Mouse (Mus musculus) G1E (cell line): ENCODE data around the gene Bri3.

ENCODE experiments used
- CTCF ChIP-seq: IDR thresholded peaks from 2 replicates; pipeline ENCODE4 v1.5.1; 2012; ENCODE audit warnings: low read depth, low read length, inconsistent platforms, mixed read lengths
- POLR2AphosphoS5 ChIP-seq: IDR thresholded peaks from 2 replicates; pipeline ENCODE4 v1.6.1; 2012; ENCODE audit warnings: low read depth, low read length, inconsistent platforms; ENCODE audit not compliant: insufficient replicate concordance

DNA sequence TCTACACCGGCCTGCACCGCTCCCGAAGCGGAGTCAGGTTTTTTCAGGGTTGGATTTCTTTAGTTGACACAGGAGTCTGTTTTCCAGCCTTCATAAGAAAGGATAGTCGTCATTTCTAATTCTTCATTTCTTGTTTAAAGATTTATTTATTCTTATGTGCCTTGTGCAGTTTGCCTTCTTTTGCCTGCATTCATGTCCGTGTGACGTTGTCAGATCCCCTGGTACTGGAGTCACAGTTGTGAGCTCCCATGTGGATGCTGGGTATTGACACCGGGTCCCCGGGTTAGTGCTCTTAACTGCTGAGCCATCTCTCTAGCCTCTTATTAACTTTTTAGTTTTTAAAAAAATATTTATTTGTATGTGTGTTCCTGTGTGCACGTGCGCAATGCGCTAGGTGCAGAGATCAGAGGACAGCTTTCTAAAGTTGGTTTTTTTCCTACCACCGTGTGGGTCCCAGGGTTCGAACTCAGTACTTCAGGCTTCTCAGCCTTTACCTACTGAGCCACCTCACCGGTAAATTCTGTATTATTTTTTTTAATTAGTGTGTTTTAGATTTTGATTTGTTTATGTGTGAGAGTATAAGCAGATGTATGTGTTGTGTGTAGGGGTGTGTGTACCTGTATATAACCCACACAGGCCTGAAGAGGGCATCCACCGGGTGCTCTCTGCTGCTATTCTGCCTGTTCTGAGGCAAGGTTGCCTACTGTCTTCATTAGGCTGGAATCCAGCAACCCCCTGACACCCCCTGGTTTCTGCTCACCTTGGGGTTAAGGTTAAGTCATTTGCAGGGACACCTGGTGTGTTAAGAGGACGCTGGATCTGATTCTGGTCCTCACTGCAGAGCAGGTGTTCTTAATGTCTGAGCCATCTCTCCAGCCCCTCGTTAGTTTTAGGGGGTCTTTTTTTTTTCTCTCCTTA lies 20.1 kb upstream of the Bri3 start:
- no peak for TF ChIP-seq CTCF
- TF ChIP-seq POLR2AphosphoS5, result no peak
